Mouse (Mus musculus) lung, postnatal 25 days (tissue): ENCODE measurements around the gene Sstr2.

ENCODE experiments used
- DNase-seq: peaks from one replicate; pipeline ENCODE4 v3.0.0; 2022; ENCODE audit warnings: low spot score

Sstr2 gene

GRCm38 (mm10) chr11:113619420-113620080 is 408 bp downstream of the Sstr2 start:
- no peak for DNase-seq

GRCm38 (mm10) chr11:113621001-113621400 is 1.9 kb downstream of the Sstr2 start:
- no peak for DNase-seq

GRCm38 (mm10) chr11:113622028-113622427 is 2.9 kb downstream of the Sstr2 start:
- DNase-seq: no peak

GRCm38 (mm10) chr11:113625437-113625836 is 6.3 kb downstream of the Sstr2 start:
- no peak for DNase-seq

GRCm38 (mm10) chr11:113627785-113628184 is 8.6 kb downstream of the Sstr2 start:
- no peak for DNase-seq

- no peak for DNase-seq
Observed at GRCm38 (mm10) chr11:113630642-113631041, 11.5 kb downstream of the Sstr2 start.

GRCm38 (mm10) chr11:113631302-113631701 is 12.2 kb downstream of the Sstr2 start:
- DNase-seq: no peak

- no peak for DNase-seq
Observed at GRCm38 (mm10) chr11:113631862-113632261, 12.7 kb downstream of the Sstr2 start.

- no peak for DNase-seq
Observed at GRCm38 (mm10) chr11:113632303-113632702, 13.2 kb downstream of the Sstr2 start.

- no peak for DNase-seq
Observed at GRCm38 (mm10) chr11:113633398-113633797, 14.3 kb downstream of the Sstr2 start.

- DNase-seq: no peak
Observed at GRCm38 (mm10) chr11:113634699-113635121, 15.6 kb downstream of the Sstr2 start.

- DNase-seq: no peak
Observed at GRCm38 (mm10) chr11:113638680-113639079, 19.5 kb downstream of the Sstr2 start.

- DNase-seq: no peak
Observed at GRCm38 (mm10) chr11:113645181-113645580, 26.0 kb downstream of the Sstr2 start.

- DNase-seq: peak; percentile 79
Observed at GRCm38 (mm10) chr11:113648152-113648551, 29.0 kb downstream of the Sstr2 start.

GRCm38 (mm10) chr11:113648690-113649352 is 29.7 kb downstream of the Sstr2 start, which contains the start of gene Cog1:
Gene Cog1 (plus strand): TSS chr11:113649169.
- DNase-seq: no peak

- DNase-seq: peak; percentile 46
Observed at GRCm38 (mm10) chr11:113649353-113650210, 30.4 kb downstream of the Sstr2 start, which contains the start of gene Slc39a11. Gene Slc39a11 (minus strand): TSS chr11:113650079.

GRCm38 (mm10) chr11:113651206-113651906 is 32.2 kb downstream of the Sstr2 start:
- no peak for DNase-seq

- DNase-seq: peak; percentile 43
Observed at GRCm38 (mm10) chr11:113651907-113652273, 32.7 kb downstream of the Sstr2 start.

- DNase-seq: no peak
Observed at GRCm38 (mm10) chr11:113652516-113652915, 33.4 kb downstream of the Sstr2 start.

GRCm38 (mm10) chr11:113654105-113654504 is 35.0 kb downstream of the Sstr2 start:
- DNase-seq: no peak

GRCm38 (mm10) chr11:113654561-113655270 is 35.6 kb downstream of the Sstr2 start:
- DNase-seq: peak; percentile 30
